Mouse (Mus musculus): ENCODE measurements around the gene Tmem161b. TPM values are rescaled to one million over a fixed set of nuclear protein-coding genes. Genes with fewer than 3 reads are reported as not detected.

Gene Tmem161b
- polyA plus RNA-seq, 1 experiment from 2014 or later, result 15.0 TPM

- peaks cover 28% of the 10 kb centered on the region for H3K36me3 ChIP-seq (ENCODE audit: control insufficient read depth, insufficient read depth, low read length)
- no peak for ATAC-seq (ENCODE audit: insufficient number of reproducible peaks, insufficient read depth, low FRiP score, low read depth)
- no peak overlapping the region for H3K9ac ChIP-seq (ENCODE audit: low read length)
- H3K4me2 ChIP-seq (ENCODE audit: low read length), result no peak overlapping the region
- H3K4me1 ChIP-seq (ENCODE audit: control insufficient read depth in 2 of 2, insufficient read depth in 2 of 2, low read length in 2 of 2), result no peaks in the 10 kb centered on the region
- no peak overlapping the region for H3K4me3 ChIP-seq (ENCODE audit: control insufficient read depth in 1 of 2, insufficient read depth in 1 of 2, low read depth in 1 of 2, low read length in 2 of 2)
- 0 out of 2 replicates have a peak, but pooled peaks cover 3% of the 10 kb centered on the region for H3K9me3 ChIP-seq (ENCODE audit: control insufficient read depth, low read length)
- no peaks in the 10 kb centered on the region for H3K27me3 ChIP-seq (ENCODE audit: control insufficient read depth, insufficient read depth, low read length)
- no peak overlapping the region for H3K27ac ChIP-seq (replicated peaks in 1 of 2; ENCODE audit: control insufficient read depth in 1 of 2, insufficient read depth in 1 of 2, low read depth in 2 of 2, low read length in 2 of 2)
- 66% methylated on average over 7 of the region's 7 CpGs for WGBS
These were observed 62.9 kb downstream of the Tmem161b start for GRCm38 (mm10) chr13:84284764-84285558.

- no peaks in the 10 kb centered on the region for H3K27me3 ChIP-seq (ENCODE audit: control insufficient read depth, insufficient read depth, low read length)
- no peak overlapping the region for H3K4me3 ChIP-seq (ENCODE audit: control insufficient read depth in 1 of 2, insufficient read depth in 1 of 2, low read depth in 1 of 2, low read length in 2 of 2)
- no peaks in the 10 kb centered on the region for H3K4me1 ChIP-seq (ENCODE audit: control insufficient read depth in 2 of 2, insufficient read depth in 2 of 2, low read length in 2 of 2)
- H3K27ac ChIP-seq (replicated peaks in 1 of 2; ENCODE audit: control insufficient read depth in 1 of 2, insufficient read depth in 1 of 2, low read depth in 2 of 2, low read length in 2 of 2), result no peak overlapping the region
- ATAC-seq (ENCODE audit: insufficient number of reproducible peaks, insufficient read depth, low FRiP score, low read depth), result no peak
- peaks cover 32% of the 10 kb centered on the region for H3K36me3 ChIP-seq (ENCODE audit: control insufficient read depth, insufficient read depth, low read length)
- H3K9me3 ChIP-seq (ENCODE audit: control insufficient read depth, low read length), result 0 out of 2 replicates have a peak, but pooled peaks cover 3% of the 10 kb centered on the region
- 84% methylated on average over 3 of the region's 3 CpGs for WGBS
- no peak overlapping the region for H3K9ac ChIP-seq (ENCODE audit: low read length)
- no peak overlapping the region for H3K4me2 ChIP-seq (ENCODE audit: low read length)
These were observed 63.5 kb downstream of the Tmem161b start for GRCm38 (mm10) chr13:84285559-84285945.

GRCm38 (mm10) chr13:84299445-84300053 is 77.5 kb downstream of the Tmem161b start:
- Histone ChIP-seq H3K27ac (replicated peaks in 1 of 2; ENCODE audit: control insufficient read depth in 1 of 2, insufficient read depth in 1 of 2, low read depth in 2 of 2, low read length in 2 of 2) (no peak overlapping the region), H3K4me3 (ENCODE audit: control insufficient read depth in 1 of 2, insufficient read depth in 1 of 2, low read depth in 1 of 2, low read length in 2 of 2) (no peak overlapping the region), H3K27me3 (ENCODE audit: control insufficient read depth, insufficient read depth, low read length) (no peaks in the 10 kb centered on the region), H3K9me3 (ENCODE audit: control insufficient read depth, low read length) (no peaks in the 10 kb centered on the region), H3K4me1 (ENCODE audit: control insufficient read depth in 2 of 2, insufficient read depth in 2 of 2, low read length in 2 of 2) (no peaks in the 10 kb centered on the region), H3K36me3 (ENCODE audit: control insufficient read depth, insufficient read depth, low read length) (peaks cover 25% of the 10 kb centered on the region), H3K9ac (ENCODE audit: low read length) (no peak overlapping the region), H3K4me2 (ENCODE audit: low read length) (no peak overlapping the region)
- no peak for ATAC-seq (ENCODE audit: insufficient number of reproducible peaks, insufficient read depth, low FRiP score, low read depth)
- WGBS, result 81% methylated on average over 2 of the region's 2 CpGs

GRCm38 (mm10) chr13:84343272-84343671 is 121.2 kb downstream of the Tmem161b start:
- H3K4me1 ChIP-seq (ENCODE audit: control insufficient read depth in 2 of 2, insufficient read depth in 2 of 2, low read length in 2 of 2), result peaks cover 4 to 7% of the 10 kb centered on the region in 2 experiments; a peak in 3 of 4 replicates
- no peak overlapping the region for H3K4me2 ChIP-seq (ENCODE audit: low read length)
- H3K27ac ChIP-seq (replicated peaks in 1 of 2; ENCODE audit: control insufficient read depth in 1 of 2, insufficient read depth in 1 of 2, low read depth in 2 of 2, low read length in 2 of 2), result no peak overlapping the region
- H3K36me3 ChIP-seq (ENCODE audit: control insufficient read depth, insufficient read depth, low read length), result no peaks in the 10 kb centered on the region
- H3K27me3 ChIP-seq (ENCODE audit: control insufficient read depth, insufficient read depth, low read length), result peaks cover 59% of the 10 kb centered on the region
- no peak for ATAC-seq (ENCODE audit: insufficient number of reproducible peaks, insufficient read depth, low FRiP score, low read depth)
- WGBS, result 11% methylated on average over 5 of the region's 5 CpGs
- H3K9me3 ChIP-seq (ENCODE audit: control insufficient read depth, low read length), result no peaks in the 10 kb centered on the region
- no peak overlapping the region for H3K4me3 ChIP-seq (ENCODE audit: control insufficient read depth in 1 of 2, insufficient read depth in 1 of 2, low read depth in 1 of 2, low read length in 2 of 2)
- no peak overlapping the region for H3K9ac ChIP-seq (ENCODE audit: low read length)

GRCm38 (mm10) chr13:84343691-84344495 is 121.8 kb downstream of the Tmem161b start:
- H3K4me1 ChIP-seq (ENCODE audit: control insufficient read depth in 2 of 2, insufficient read depth in 2 of 2, low read length in 2 of 2), result peaks cover 4 to 7% of the 10 kb centered on the region in 2 experiments; a peak in 3 of 4 replicates
- H3K4me3 ChIP-seq (ENCODE audit: control insufficient read depth in 1 of 2, insufficient read depth in 1 of 2, low read depth in 1 of 2, low read length in 2 of 2), result no peak overlapping the region
- no peak for ATAC-seq (ENCODE audit: insufficient number of reproducible peaks, insufficient read depth, low FRiP score, low read depth)
- no peak overlapping the region for H3K27ac ChIP-seq (replicated peaks in 1 of 2; ENCODE audit: control insufficient read depth in 1 of 2, insufficient read depth in 1 of 2, low read depth in 2 of 2, low read length in 2 of 2)
- H3K27me3 ChIP-seq (ENCODE audit: control insufficient read depth, insufficient read depth, low read length), result peaks cover 59% of the 10 kb centered on the region
- H3K4me2 ChIP-seq (ENCODE audit: low read length), result no peak overlapping the region
- H3K36me3 ChIP-seq (ENCODE audit: control insufficient read depth, insufficient read depth, low read length), result no peaks in the 10 kb centered on the region
- WGBS, result 6% methylated on average over 13 of the region's 13 CpGs
- no peaks in the 10 kb centered on the region for H3K9me3 ChIP-seq (ENCODE audit: control insufficient read depth, low read length)
- H3K9ac ChIP-seq (ENCODE audit: low read length), result no peak overlapping the region

GRCm38 (mm10) chr13:84344711-84345110 is 122.6 kb downstream of the Tmem161b start:
- H3K4me2 ChIP-seq (ENCODE audit: low read length), result no peak overlapping the region
- 7% methylated on average over 7 of the region's 7 CpGs for whole genome bisulfite sequencing
- peaks cover 59% of the 10 kb centered on the region for H3K27me3 ChIP-seq (ENCODE audit: control insufficient read depth, insufficient read depth, low read length)
- H3K9me3 ChIP-seq (ENCODE audit: control insufficient read depth, low read length), result no peaks in the 10 kb centered on the region
- ATAC-seq (ENCODE audit: insufficient number of reproducible peaks, insufficient read depth, low FRiP score, low read depth), result no peak
- no peaks in the 10 kb centered on the region for H3K36me3 ChIP-seq (ENCODE audit: control insufficient read depth, insufficient read depth, low read length)
- no peak overlapping the region for H3K27ac ChIP-seq (replicated peaks in 1 of 2; ENCODE audit: control insufficient read depth in 1 of 2, insufficient read depth in 1 of 2, low read depth in 2 of 2, low read length in 2 of 2)
- peaks cover 4 to 9% of the 10 kb centered on the region in 2 experiments; a peak in 3 of 4 replicates for H3K4me1 ChIP-seq (ENCODE audit: control insufficient read depth in 2 of 2, insufficient read depth in 2 of 2, low read length in 2 of 2)
- no peak overlapping the region for H3K4me3 ChIP-seq (ENCODE audit: control insufficient read depth in 1 of 2, insufficient read depth in 1 of 2, low read depth in 1 of 2, low read length in 2 of 2)
- no peak overlapping the region for H3K9ac ChIP-seq (ENCODE audit: low read length)

GRCm38 (mm10) chr13:84345114-84345513 is 123.0 kb downstream of the Tmem161b start:
- Histone ChIP-seq H3K27ac (replicated peaks in 1 of 2; ENCODE audit: control insufficient read depth in 1 of 2, insufficient read depth in 1 of 2, low read depth in 2 of 2, low read length in 2 of 2) (no peak overlapping the region), H3K4me2 (ENCODE audit: low read length) (no peak overlapping the region), H3K4me3 (ENCODE audit: control insufficient read depth in 1 of 2, insufficient read depth in 1 of 2, low read depth in 1 of 2, low read length in 2 of 2) (no peak overlapping the region), H3K27me3 (ENCODE audit: control insufficient read depth, insufficient read depth, low read length) (peaks cover 59% of the 10 kb centered on the region), H3K9ac (ENCODE audit: low read length) (no peak overlapping the region), H3K36me3 (ENCODE audit: control insufficient read depth, insufficient read depth, low read length) (no peaks in the 10 kb centered on the region), H3K9me3 (ENCODE audit: control insufficient read depth, low read length) (no peaks in the 10 kb centered on the region), H3K4me1 (ENCODE audit: control insufficient read depth in 2 of 2, insufficient read depth in 2 of 2, low read length in 2 of 2) (peaks cover 4 to 10% of the 10 kb centered on the region in 2 experiments; a peak in 3 of 4 replicates)
- no peak for ATAC-seq (ENCODE audit: insufficient number of reproducible peaks, insufficient read depth, low FRiP score, low read depth)
- WGBS, result 6% methylated on average over 8 of the region's 8 CpGs

Measured in heart, embryonic 14.5 days (tissue).